Comparison of ENCODE assay signal across 8 mouse cellular contexts in the genomic region with DNA sequence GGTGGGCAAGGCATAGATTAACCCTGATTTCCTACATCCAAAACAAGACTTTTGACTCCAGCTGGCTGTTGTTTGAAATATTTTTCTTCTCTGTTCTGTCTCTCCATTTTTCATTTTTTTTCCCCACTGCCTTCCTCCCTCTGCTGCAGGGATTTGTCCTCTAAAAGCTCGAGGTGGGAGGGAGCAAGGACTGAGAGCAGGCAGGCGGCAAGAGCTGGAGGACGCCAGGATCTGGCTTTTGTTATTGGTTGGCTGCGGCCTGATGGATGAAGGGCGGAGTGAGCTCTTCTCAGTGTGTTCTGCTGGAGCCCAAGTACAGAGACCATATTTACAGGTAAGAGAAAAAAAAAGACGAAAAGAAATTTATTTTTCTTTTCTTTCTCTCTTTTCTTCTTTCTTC. TPM values are rescaled to one million over a fixed set of nuclear protein-coding genes. Genes with fewer than 3 reads are reported as not detected.
A peak's percentile ranks its signal among the peaks of the same experiment; 100 is the strongest.
DNase-seq lines count a peak whose midpoint lies in the region; ATAC-seq and TF ChIP-seq lines count a peak whose summit lies in the region.

A gene (plus strand): TSS at position 217 of the 400 bp plus-strand sequence.

- intact Hi-C loops in left cerebral cortex, postnatal 4 days (cut with DNase I) = loop anchor here (5.0 kb wide), 1 partner anchor 53 kb away; no protein-coding TSS in a partner anchor

- in situ Hi-C loops in ES-E14 (cut with MboI; ENCODE audit: low sequenced_read_pairs in 2 of 2, unreplicated experiment in 2 of 2) = no loop called here

- peaks cover 4 to 11% of the 10 kb centered on the region in 2 experiments; a peak in 3 of 4 replicates for H3K4me1 ChIP-seq in ES-E14 (ENCODE audit: control insufficient read depth in 2 of 2, insufficient read depth in 2 of 2, low read length in 2 of 2, poor library complexity in 1 of 2)
- peaks cover 16% of the 10 kb centered on the region for H3K4me1 ChIP-seq in forebrain, embryonic 12.5 days

- peak within 1 kb of the TSS; percentile 46 to 62; a peak in 3 of 4 replicates for H3K4me3 ChIP-seq in ES-E14 (ENCODE audit: insufficient read depth in 1 of 2, low read depth in 1 of 2, low read length in 2 of 2, poor library complexity in 1 of 2, severe bottlenecking in 1 of 2)
- peak within 1 kb of the TSS; percentile 48 for H3K4me3 ChIP-seq in forebrain, embryonic 12.5 days (replicated peaks)

- peak; percentile 54 for DNase-seq in ES-E14 (ENCODE audit: low read depth, low spot score)
- peak; percentile 98 for DNase-seq in brain, adult 2 months (ENCODE audit: low read depth, low spot score)
- peak; percentile 64 for DNase-seq in hindlimb bud, embryonic 11.5 days (ENCODE audit: extremely low spot score, low read depth, low spot score)
- DNase-seq in left cerebral cortex, postnatal 4 days = peak; percentile 69
- DNase-seq in neural tube, embryonic 10.5 days (ENCODE audit: extremely low spot score, low spot score) = peak; percentile 66
- DNase-seq in yolk sac, embryonic 10.5 days (ENCODE audit: low spot score) = peak; percentile 40
- no peak for DNase-seq in thymus, postnatal 10 days (ENCODE audit: low spot score in 2 of 2)

- H3K36me3 ChIP-seq in ES-E14 (ENCODE audit: control insufficient read depth, insufficient read depth, low read length, poor library complexity, severe bottlenecking) = no peaks in the 10 kb centered on the region
- no peaks in the 10 kb centered on the region for H3K36me3 ChIP-seq in forebrain, embryonic 12.5 days (replicated peaks)

- WGBS in forebrain, embryonic 12.5 days = 0% methylated on average over 6 of the region's 6 CpGs

- H3K27me3 ChIP-seq in forebrain, embryonic 12.5 days = no peaks in the 10 kb centered on the region

- H3K9me3 ChIP-seq in ES-E14 (ENCODE audit: control insufficient read depth, insufficient read depth, low read depth, low read length) = no peaks in the 10 kb centered on the region
- H3K9me3 ChIP-seq in forebrain, embryonic 12.5 days = no peaks in the 10 kb centered on the region

- peak; percentile 87 for ATAC-seq in forebrain, embryonic 12.5 days (ENCODE audit: low FRiP score)

- H3K27ac ChIP-seq in ES-E14 (ENCODE audit: insufficient read depth, low read depth, low read length, poor library complexity, severe bottlenecking) = no peak within 1 kb of the TSS
- H3K27ac ChIP-seq in forebrain, embryonic 12.5 days = peak within 1 kb of the TSS; percentile 61

- H3K4me2 ChIP-seq in forebrain, embryonic 12.5 days = peak within 1 kb of the TSS; percentile 63

- H3K9ac ChIP-seq in ES-E14 (ENCODE audit: insufficient read depth, low read depth, low read length, poor library complexity, severe bottlenecking) = no peak within 1 kb of the TSS; the same call in 1 of the 2 replicates
- H3K9ac ChIP-seq in forebrain, embryonic 12.5 days = peak within 1 kb of the TSS; percentile 58

TF ChIP-seq in ES-E14, 5 proteins besides CTCF, POLR2A, EP300 and RAD21:
- TF ChIP-seq MAFK (IDR thresholded peaks at IDR 0.05; ENCODE audit: insufficient read depth, low read depth, low read length) (no peak), ZNF384 (IDR thresholded peaks at IDR 0.05; ENCODE audit: low read depth, low read length) (no peak), HCFC1 (IDR thresholded peaks at IDR 0.05; ENCODE audit: borderline replicate concordance, insufficient read depth, low read length) (no peak)
TF ChIP-seq in ES-E14: peak in this region for 0.

RNA-seq across cellular contexts. Expression of the gene that starts here (rescaled TPM):
- total RNA-seq in ES-E14 (2012; rRNA removed) = 4.3 and 7.1 TPM in 2 replicates
- polyA plus RNA-seq in forebrain, embryonic 12.5 days (2016; fragmentation: Nextera tagmentation; extraction: Ambion mirVana) = 29.0 and 30.0 TPM in 2 replicates
- total RNA-seq in left cerebral cortex, postnatal 4 days (2021) = 100 to 1,000 TPM; 138 to 149 TPM

Comparison
In these comparisons a context has a peak if more than half of its experiments do, and no peak if none do; other contexts are left out.
1. RNA of the gene that starts here (total RNA-seq): 138 to 149 TPM in left cerebral cortex, postnatal 4 days; 4.3 to 7.1 TPM in ES-E14; every median in the first group is over 10 times any median in the second.
2. DNase-seq: peak in ES-E14 (single experiment), brain, adult 2 months (single experiment), hindlimb bud, embryonic 11.5 days (single experiment), left cerebral cortex, postnatal 4 days (single experiment), neural tube, embryonic 10.5 days (single experiment) and yolk sac, embryonic 10.5 days (single experiment); none in thymus, postnatal 10 days (0 of 2).